Mouse (Mus musculus) mouse trophoblast stem cell (cell line): Measurements from ENCODE around the gene Fam89b.
"Not testable (repeated sequence)": the region's sequence is repeated elsewhere in the genome, so short reads cannot be mapped to it uniquely, and the experiment has no call there.

Source experiments
- in situ Hi-C, 2 experiments: fragments of 300-500 bp; cut with MseI, MboI; formaldehyde crosslinking; loops; 2 replicates in 1 of 2; 3 replicates in 1 of 2; pipeline ENCODE4 v1.15.1; 2025

Gene Fam89b

GRCm38 (mm10) chr19:5713255-5713654, 16.2 kb downstream of the Fam89b start:
- in situ Hi-C loops: loop anchor here in 1 of 2 experiments (10.0 kb wide), 1 partner anchor 62 kb away; the partner anchor contains the start of gene Scyl1

- in situ Hi-C loops: loop anchor here in 1 of 2 experiments (10.0 kb wide), 1 partner anchor 63 kb away; the partner anchor contains the start of gene Scyl1
Observed at GRCm38 (mm10) chr19:5711907-5712460, 17.5 kb downstream of the Fam89b start.

GRCm38 (mm10) chr19:5711218-5711617, 18.2 kb downstream of the Fam89b start:
- in situ Hi-C loops: loop anchor here in 1 of 2 experiments (10.0 kb wide), 1 partner anchor 64 kb away; the partner anchor contains the start of gene Scyl1

GRCm38 (mm10) chr19:5710581-5710980, 18.9 kb downstream of the Fam89b start:
- in situ Hi-C loops: loop anchor here in 1 of 2 experiments (10.0 kb wide), 1 partner anchor 64 kb away; the partner anchor contains the start of gene Scyl1

- in situ Hi-C loops: loop anchor here in 1 of 2 experiments (10.0 kb wide), 1 partner anchor 65 kb away; the partner anchor contains the start of gene Scyl1
Observed at GRCm38 (mm10) chr19:5710068-5710467, 19.4 kb downstream of the Fam89b start.

- in situ Hi-C loops: no loop called here
Observed at GRCm38 (mm10) chr19:5704801-5705571, 24.5 kb downstream of the Fam89b start.

- in situ Hi-C loops: no loop called here
Observed at GRCm38 (mm10) chr19:5704163-5704800, 25.2 kb downstream of the Fam89b start, which contains the start of gene Kcnk7. Kcnk7 (plus strand) TSS chr19:5704367.

GRCm38 (mm10) chr19:5695849-5696462, 33.5 kb downstream of the Fam89b start:
- in situ Hi-C loops: no loop called here

GRCm38 (mm10) chr19:5693801-5694200, 35.7 kb downstream of the Fam89b start:
- in situ Hi-C loops: no loop called here

- in situ Hi-C loops: no loop called here
Observed at GRCm38 (mm10) chr19:5692913-5693396, 36.5 kb downstream of the Fam89b start.

GRCm38 (mm10) chr19:5692086-5692912, 37.2 kb downstream of the Fam89b start:
- in situ Hi-C loops: no loop called here

GRCm38 (mm10) chr19:5691601-5692000, 37.9 kb downstream of the Fam89b start:
- in situ Hi-C loops: no loop called here

GRCm38 (mm10) chr19:5690343-5690735, 39.1 kb downstream of the Fam89b start:
- in situ Hi-C loops: no loop called here

GRCm38 (mm10) chr19:5689565-5690342, 39.7 kb downstream of the Fam89b start:
- in situ Hi-C loops: no loop called here

- in situ Hi-C loops: no loop called here
Observed at GRCm38 (mm10) chr19:5689088-5689428, 40.4 kb downstream of the Fam89b start.

- in situ Hi-C loops: no loop called here
Observed at GRCm38 (mm10) chr19:5688200-5689087, 41.0 kb downstream of the Fam89b start, which contains the start of the genes Map3k11 and Pcnx3. Map3k11 (plus strand) TSS chr19:5688742. Pcnx3 (minus strand) TSS chr19:5688908.

GRCm38 (mm10) chr19:5687738-5688137, 41.7 kb downstream of the Fam89b start:
- in situ Hi-C loops: no loop called here

- in situ Hi-C loops: not testable (repeated sequence)
Observed at GRCm38 (mm10) chr19:5686954-5687353, 42.5 kb downstream of the Fam89b start.

GRCm38 (mm10) chr19:5686437-5686836, 43.0 kb downstream of the Fam89b start:
- in situ Hi-C loops: no loop called here
